Mouse (Mus musculus) G1E (cell line): ENCODE results near the gene Ptprt. TPM values are rescaled to one million over a fixed set of nuclear protein-coding genes. Genes with fewer than 3 reads are reported as not detected.

Source experiments
- ATAC-seq: 2 replicates; pipeline ENCODE4 v1.8.0; 2016; ENCODE audit warnings: mild to moderate bottlenecking; ENCODE audit not compliant: insufficient number of reproducible peaks, poor library complexity, low FRiP score, severe bottlenecking; ENCODE audit errors: extremely low read depth
- DNase-seq: peaks from one replicate; pipeline ENCODE4 v3.0.0; 2012; ENCODE audit warnings: low spot score
- H3K27me3 ChIP-seq: 2 replicates; pipeline ENCODE4 v1.6.1; 2012; ENCODE audit warnings: mild to moderate bottlenecking, low read length, inconsistent platforms; ENCODE audit not compliant: insufficient read depth
- H3K36me3 ChIP-seq: replicated peaks from 2 replicates; pipeline ENCODE3; 2012; ENCODE audit warnings: mild to moderate bottlenecking, inconsistent platforms
- H3K4me1 ChIP-seq: 2 replicates; pipeline ENCODE4 v1.6.1; 2012; ENCODE audit warnings: low read depth, low read length, inconsistent platforms, mixed read lengths; ENCODE audit not compliant: insufficient read depth
- H3K4me3 ChIP-seq: 2 replicates; pipeline ENCODE4 v1.5.1; 2012; ENCODE audit warnings: low read depth, mild to moderate bottlenecking, inconsistent platforms, low read length, moderate library complexity, mixed read lengths
- H3K9me3 ChIP-seq: replicated peaks from 2 replicates; pipeline ENCODE4 v1.6.1; 2012; ENCODE audit warnings: inconsistent platforms
- CTCF ChIP-seq: IDR thresholded peaks from 2 replicates; pipeline ENCODE4 v1.5.1; 2012; ENCODE audit warnings: low read depth, low read length, inconsistent platforms, mixed read lengths
- GATA1 ChIP-seq: IDR thresholded peaks from 2 replicates; pipeline ENCODE4 v1.6.1; 2012; ENCODE audit warnings: borderline replicate concordance, low read length, inconsistent platforms, mixed read lengths
- GATA2 ChIP-seq: IDR thresholded peaks from 2 replicates; pipeline ENCODE4 v1.6.1; 2012; ENCODE audit warnings: low read depth, low read length, inconsistent platforms, borderline replicate concordance
- POLR2AphosphoS5 ChIP-seq: IDR thresholded peaks from 2 replicates; pipeline ENCODE4 v1.6.1; 2012; ENCODE audit warnings: low read depth, low read length, inconsistent platforms; ENCODE audit not compliant: insufficient replicate concordance
- TAL1 ChIP-seq: conservative IDR thresholded peaks from 2 replicates; pipeline ENCODE4 v1.6.1; 2012; ENCODE audit warnings: low read depth, low read length, inconsistent platforms, mixed read lengths
- polyA plus RNA-seq: library from polyadenylated mRNA; stranded (reverse); fragments of >175 nt; gene quantifications from 2 replicates; pipeline ENCODE4 v1.2.3, GENCODE M21; 2012
- total RNA-seq, 2 experiments: library from RNA; stranded (forward) in 1 of 2; stranded (reverse) in 1 of 2; fragments of 200-1000 nt in 1 of 2; fragments of >200 nt in 1 of 2; fragmentation: Nextera tagmentation in 1 of 2; gene quantifications; 2 replicates each; pipeline ENCODE4 v1.2.3; 2014 to 2017

Gene Ptprt
- total and polyA plus RNA-seq, 3 experiments = 0.05 TPM; not detected in 2

- Histone ChIP-seq H3K4me1 (no peaks in the 10 kb centered on the region), H3K36me3 (no peaks in the 10 kb centered on the region), H3K27me3 (no peaks in the 10 kb centered on the region), H3K4me3 (no peak overlapping the region), H3K9me3 (peaks cover 27% of the 10 kb centered on the region)
- no peak for ATAC-seq
- DNase-seq = no peak
- TF ChIP-seq POLR2AphosphoS5 = no peak
- TF ChIP-seq CTCF = no peak
- no peak for TF ChIP-seq GATA2
- TF ChIP-seq GATA1 = no peak
- TF ChIP-seq TAL1 = no peak
These were observed 715.5 kb downstream of the Ptprt start for GRCm38 (mm10) chr2:161945424-161945823.

- TF ChIP-seq POLR2AphosphoS5 = no peak
- no peak for TF ChIP-seq CTCF
- TF ChIP-seq TAL1 = no peak
- no peak for TF ChIP-seq GATA1
- no peak for DNase-seq
- H3K4me1 ChIP-seq = no peaks in the 10 kb centered on the region
- ATAC-seq = no peak
- no peaks in the 10 kb centered on the region for H3K36me3 ChIP-seq
- peaks cover 28% of the 10 kb centered on the region for H3K9me3 ChIP-seq
- no peak overlapping the region for H3K4me3 ChIP-seq
- no peaks in the 10 kb centered on the region for H3K27me3 ChIP-seq
These were observed 716.3 kb downstream of the Ptprt start for GRCm38 (mm10) chr2:161944689-161945088.

- Histone ChIP-seq H3K36me3 (no peaks in the 10 kb centered on the region), H3K27me3 (no peaks in the 10 kb centered on the region), H3K4me1 (no peaks in the 10 kb centered on the region), H3K9me3 (peaks cover 27% of the 10 kb centered on the region), H3K4me3 (no peak overlapping the region)
- DNase-seq (no peak), ATAC-seq (no peak)
- TF ChIP-seq CTCF = no peak
- TF ChIP-seq GATA1 = no peak
- TF ChIP-seq TAL1 = no peak
These were observed 719.0 kb downstream of the Ptprt start for GRCm38 (mm10) chr2:161941991-161942390.

- H3K9me3 ChIP-seq = peaks cover 6% of the 10 kb centered on the region
- no peaks in the 10 kb centered on the region for H3K27me3 ChIP-seq
- no peak overlapping the region for H3K4me3 ChIP-seq
- ATAC-seq (no peak), DNase-seq (no peak)
- no peak for TF ChIP-seq CTCF
- TF ChIP-seq POLR2AphosphoS5 = no peak
- TF ChIP-seq GATA2 = no peak
- no peak for TF ChIP-seq GATA1
- H3K4me1 ChIP-seq = no peaks in the 10 kb centered on the region
- H3K36me3 ChIP-seq = no peaks in the 10 kb centered on the region
These were observed 753.7 kb downstream of the Ptprt start for GRCm38 (mm10) chr2:161907214-161907613.

- TF ChIP-seq GATA2 (no peak), TAL1 (no peak), GATA1 (no peak)
- Histone ChIP-seq H3K27me3 (no peaks in the 10 kb centered on the region), H3K9me3 (peaks cover 7% of the 10 kb centered on the region), H3K4me3 (no peak overlapping the region), H3K36me3 (no peaks in the 10 kb centered on the region), H3K4me1 (no peaks in the 10 kb centered on the region)
- ATAC-seq (no peak), DNase-seq (no peak)
These were observed 758.8 kb downstream of the Ptprt start for GRCm38 (mm10) chr2:161902196-161902595.

GRCm38 (mm10) chr2:161884446-161884845, 776.5 kb downstream of the Ptprt start:
- Histone ChIP-seq H3K4me1 (no peaks in the 10 kb centered on the region), H3K4me3 (no peak overlapping the region), H3K9me3 (peaks cover 21% of the 10 kb centered on the region), H3K27me3 (no peaks in the 10 kb centered on the region), H3K36me3 (no peaks in the 10 kb centered on the region)
- TF ChIP-seq GATA1 (no peak), TAL1 (no peak), POLR2AphosphoS5 (no peak), GATA2 (no peak), CTCF (no peak)
- DNase-seq (no peak), ATAC-seq (no peak)

- Histone ChIP-seq H3K4me1 (no peaks in the 10 kb centered on the region), H3K36me3 (no peaks in the 10 kb centered on the region), H3K27me3 (no peaks in the 10 kb centered on the region), H3K9me3 (peaks cover 21% of the 10 kb centered on the region), H3K4me3 (no peak overlapping the region)
- no peak for DNase-seq
- no peak for ATAC-seq
- TF ChIP-seq POLR2AphosphoS5 (no peak), GATA2 (no peak), CTCF (no peak), GATA1 (no peak), TAL1 (no peak)
These were observed 778.4 kb downstream of the Ptprt start for GRCm38 (mm10) chr2:161882580-161882979.
